In genomic region chr2:141280817-141281216, GRCm38 (mm10) we compare ENCODE assay signal across 31 mouse cellular contexts.
"Had no signal": no experiment of that assay in that cellular context is flagged by ENCODE, and none has a peak within 500 bp of the region (broad histone marks: within the 10 kb centered on the region; RNA-seq: fewer than 3 reads in every experiment).

No protein-coding gene starts in this region.

- H3K27ac ChIP-seq: limb, embryonic 10.5 days; limb, embryonic 12.5 days; limb, embryonic 13.5 days; limb, embryonic 15.5 days; liver, embryonic 12.5 days; liver, embryonic 13.5 days; liver, embryonic 14.5 days; liver, embryonic 15.5 days; lung, embryonic 15.5 days; macrophage; midbrain, embryonic 10.5 days; midbrain, embryonic 12.5 days; midbrain, embryonic 13.5 days; midbrain, embryonic 15.5 days had no signal

- H3K4me2 ChIP-seq: limb, embryonic 12.5 days; limb, embryonic 13.5 days; limb, embryonic 15.5 days; liver, embryonic 11.5 days; liver, embryonic 12.5 days; liver, embryonic 13.5 days; liver, embryonic 15.5 days; lung, embryonic 14.5 days; lung, embryonic 15.5 days; midbrain, embryonic 11.5 days; midbrain, embryonic 12.5 days; midbrain, embryonic 13.5 days; midbrain, embryonic 15.5 days had no signal

- H3K4me1 ChIP-seq: liver, embryonic 12.5 days; liver, embryonic 13.5 days; liver, embryonic 15.5 days; megakaryocyte, embryonic 14.5 days; midbrain, embryonic 12.5 days; midbrain, embryonic 13.5 days; midbrain, embryonic 15.5 days had no signal

- ATAC-seq: liver, embryonic 12.5 days; liver, postnatal 0 days; lung, postnatal 0 days; midbrain, embryonic 13.5 days; midbrain, embryonic 15.5 days; midbrain, embryonic 16.5 days had no signal

- H3K9me3 ChIP-seq: limb, embryonic 10.5 days; limb, embryonic 12.5 days; limb, embryonic 13.5 days; limb, embryonic 15.5 days; liver, embryonic 12.5 days; liver, embryonic 13.5 days; liver, embryonic 15.5 days; lung, embryonic 15.5 days; megakaryocyte, embryonic 14.5 days; midbrain, embryonic 10.5 days; midbrain, embryonic 12.5 days; midbrain, embryonic 13.5 days; midbrain, embryonic 15.5 days had no signal

- H3K27me3 ChIP-seq: limb, embryonic 12.5 days; limb, embryonic 13.5 days; limb, embryonic 15.5 days; liver, embryonic 12.5 days; liver, embryonic 13.5 days; liver, embryonic 15.5 days; lung, embryonic 15.5 days; megakaryocyte, embryonic 14.5 days; midbrain, embryonic 12.5 days; midbrain, embryonic 13.5 days; midbrain, embryonic 15.5 days had no signal

- H3K4me3 ChIP-seq: limb, embryonic 10.5 days; limb, embryonic 12.5 days; limb, embryonic 13.5 days; limb, embryonic 15.5 days; liver, embryonic 12.5 days; liver, embryonic 13.5 days; liver, embryonic 15.5 days; lung, embryonic 15.5 days; megakaryocyte, embryonic 14.5 days; midbrain, embryonic 10.5 days; midbrain, embryonic 12.5 days; midbrain, embryonic 13.5 days; midbrain, embryonic 15.5 days; myocyte had no signal

- H3K9ac ChIP-seq: limb, embryonic 12.5 days; limb, embryonic 13.5 days; limb, embryonic 15.5 days; liver, embryonic 12.5 days; liver, embryonic 13.5 days; liver, embryonic 14.5 days; liver, embryonic 15.5 days; liver, postnatal 0 days; lung, embryonic 14.5 days; lung, embryonic 15.5 days; midbrain, embryonic 12.5 days; midbrain, embryonic 13.5 days; midbrain, embryonic 15.5 days had no signal

- DNase-seq: left cerebral cortex, postnatal 4 days; liver; liver, embryonic 13.5 days; liver, postnatal 0 days; lung, adult 18-20 months; lung, adult 2 months; lung, embryonic 14.5 days; lung, postnatal 10 days; lung, postnatal 14 days; lung, postnatal 36 days; lung, postnatal 4 days; midbrain, embryonic 14.5 days had no signal

- H3K36me3 ChIP-seq: limb, embryonic 10.5 days; limb, embryonic 12.5 days; limb, embryonic 13.5 days; limb, embryonic 15.5 days; liver, embryonic 12.5 days; liver, embryonic 13.5 days; liver, embryonic 15.5 days; lung, embryonic 15.5 days; midbrain, embryonic 10.5 days; midbrain, embryonic 12.5 days; midbrain, embryonic 13.5 days; midbrain, embryonic 15.5 days had no signal
